Mouse (Mus musculus) ovary, adult 18-20 months (tissue): ENCODE data around the gene Rab7.
"Not testable (repeated sequence)": the region's sequence is repeated elsewhere in the genome, so short reads cannot be mapped to it uniquely, and the experiment has no call there.

ENCODE experiments used
- DNase-seq: peaks from one replicate; pipeline ENCODE4 v3.0.0; 2022; ENCODE audit warnings: low spot score, mixed read lengths

Gene Rab7

GRCm38 (mm10) chr6:88053228-88054080 lies 8.4 kb upstream of the Rab7 start:
- no peak for DNase-seq

- no peak for DNase-seq
Measured at GRCm38 (mm10) chr6:88051206-88051605, 6.1 kb upstream of the Rab7 start.

GRCm38 (mm10) chr6:88049008-88049407 lies 3.9 kb upstream of the Rab7 start:
- DNase-seq: no peak

GRCm38 (mm10) chr6:88047853-88048252 lies 2.8 kb upstream of the Rab7 start:
- DNase-seq: no peak

- no peak for DNase-seq
Measured at GRCm38 (mm10) chr6:88045406-88045766, 316 bp upstream of the Rab7 start.

GRCm38 (mm10) chr6:88044234-88044576 lies 865 bp downstream of the Rab7 start:
- no peak for DNase-seq

GRCm38 (mm10) chr6:88042336-88042735 lies 2.7 kb downstream of the Rab7 start:
- no peak for DNase-seq

GRCm38 (mm10) chr6:88041221-88041620 lies 3.8 kb downstream of the Rab7 start:
- DNase-seq: no peak

GRCm38 (mm10) chr6:88039426-88039825 lies 5.6 kb downstream of the Rab7 start:
- DNase-seq: no peak

- DNase-seq: no peak
Measured at GRCm38 (mm10) chr6:88037471-88038045, 7.5 kb downstream of the Rab7 start.

GRCm38 (mm10) chr6:88033504-88033903 lies 11.6 kb downstream of the Rab7 start:
- DNase-seq: no peak

- DNase-seq: no peak
Measured at GRCm38 (mm10) chr6:88030432-88030831, 14.6 kb downstream of the Rab7 start.

GRCm38 (mm10) chr6:88027390-88027789 lies 17.7 kb downstream of the Rab7 start:
- no peak for DNase-seq

GRCm38 (mm10) chr6:88023316-88023890 lies 21.7 kb downstream of the Rab7 start:
- DNase-seq: no peak

- no peak for DNase-seq
Measured at GRCm38 (mm10) chr6:88019154-88019553, 25.9 kb downstream of the Rab7 start.

GRCm38 (mm10) chr6:88017821-88018220 lies 27.2 kb downstream of the Rab7 start:
- DNase-seq: no peak

GRCm38 (mm10) chr6:88015797-88016196 lies 29.3 kb downstream of the Rab7 start:
- no peak for DNase-seq

GRCm38 (mm10) chr6:88013456-88013855 lies 31.6 kb downstream of the Rab7 start:
- DNase-seq: no peak

GRCm38 (mm10) chr6:88012601-88013000 lies 32.5 kb downstream of the Rab7 start:
- DNase-seq: no peak

- DNase-seq: not testable (repeated sequence)
Measured at GRCm38 (mm10) chr6:88011106-88011505, 34.0 kb downstream of the Rab7 start.

- no peak for DNase-seq
Measured at GRCm38 (mm10) chr6:88009209-88009608, 35.9 kb downstream of the Rab7 start.

GRCm38 (mm10) chr6:88004773-88005172 lies 40.3 kb downstream of the Rab7 start:
- DNase-seq: not testable (repeated sequence)

GRCm38 (mm10) chr6:88003439-88003838 lies 41.6 kb downstream of the Rab7 start:
- DNase-seq: no peak
